Mouse (Mus musculus) monocyte, adult 5-6 weeks (primary cell): Measurements from ENCODE around the gene Gen1. TPM values are rescaled to one million over a fixed set of nuclear protein-coding genes. Genes with fewer than 3 reads are reported as not detected.
A peak's percentile ranks its signal among the peaks of the same experiment; 100 is the strongest.

Experiments used
- ATAC-seq: fragments of 153-309, 156-312 bp; replicated peaks from 2 replicates; pipeline ENCODE4 v1.8.0; 2017; ENCODE audit warnings: mild to moderate bottlenecking; ENCODE audit not compliant: low TSS enrichment, insufficient number of reproducible peaks, severe bottlenecking, poor library complexity, low FRiP score
- total RNA-seq: library from RNA; stranded (forward); fragments of 200-1000, 200-491, 200-594 nt; gene quantifications from 3 replicates; pipeline ENCODE4 v1.2.3, GENCODE M21; 2017

The Gen1 gene
- total RNA-seq, 1 experiment from 2014 or later, result 4.9 TPM

DNA sequence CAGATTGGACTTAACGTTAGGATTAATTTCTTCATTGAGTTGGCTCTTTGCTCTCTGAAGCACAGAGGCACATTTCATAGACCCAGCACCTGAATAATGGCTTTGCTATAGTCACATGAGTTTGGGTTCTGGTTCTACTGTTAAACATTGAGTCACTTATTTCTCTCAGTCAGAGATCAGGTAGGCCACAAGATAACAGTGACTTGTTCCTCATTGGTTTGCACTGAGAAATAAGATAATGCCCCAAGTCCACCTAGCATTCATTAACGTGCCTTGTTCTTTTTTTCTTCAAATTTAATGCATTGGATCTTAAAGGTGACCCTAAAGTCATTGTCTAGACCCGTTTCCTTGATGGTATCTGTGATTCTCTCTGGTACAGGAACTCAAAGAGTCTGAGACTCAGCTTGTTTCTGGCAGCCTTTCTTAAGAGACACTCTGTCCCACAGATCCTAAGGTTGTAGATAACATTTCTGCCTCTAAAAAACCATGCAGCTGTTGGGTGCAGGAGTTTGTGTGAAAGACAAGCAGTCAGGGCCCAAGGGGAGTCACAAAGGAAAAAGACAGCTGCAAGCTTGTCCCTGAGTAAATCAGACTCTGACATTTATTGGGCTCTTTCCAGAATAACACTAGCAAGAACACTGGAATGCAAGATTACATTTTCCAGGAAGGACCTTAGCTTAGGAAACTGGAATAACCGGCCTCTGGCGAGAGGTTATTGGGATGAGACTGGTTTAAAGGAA is 38.9 kb downstream of the Gen1 start:
- no peak for ATAC-seq

DNA sequence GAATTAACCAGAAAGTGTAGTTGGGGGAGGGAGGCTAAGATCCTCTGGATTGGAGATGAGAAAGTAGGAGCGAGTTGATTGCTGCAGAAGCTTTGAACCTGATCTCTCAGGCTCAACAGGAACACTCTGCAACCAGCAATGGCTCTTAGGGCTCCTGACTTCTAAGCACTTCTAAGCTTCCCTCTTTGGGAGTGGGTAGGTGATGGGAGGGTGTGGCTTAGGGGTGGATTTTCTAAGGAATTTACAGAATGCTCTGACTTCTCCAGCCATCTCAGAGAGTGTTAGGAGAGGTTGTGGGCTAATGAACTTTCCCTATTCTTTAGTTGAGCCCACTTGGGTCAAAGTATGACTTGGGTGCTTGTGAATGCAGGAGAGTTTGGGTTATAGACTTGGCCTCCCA is 39.5 kb downstream of the Gen1 start:
- no peak for ATAC-seq

DNA sequence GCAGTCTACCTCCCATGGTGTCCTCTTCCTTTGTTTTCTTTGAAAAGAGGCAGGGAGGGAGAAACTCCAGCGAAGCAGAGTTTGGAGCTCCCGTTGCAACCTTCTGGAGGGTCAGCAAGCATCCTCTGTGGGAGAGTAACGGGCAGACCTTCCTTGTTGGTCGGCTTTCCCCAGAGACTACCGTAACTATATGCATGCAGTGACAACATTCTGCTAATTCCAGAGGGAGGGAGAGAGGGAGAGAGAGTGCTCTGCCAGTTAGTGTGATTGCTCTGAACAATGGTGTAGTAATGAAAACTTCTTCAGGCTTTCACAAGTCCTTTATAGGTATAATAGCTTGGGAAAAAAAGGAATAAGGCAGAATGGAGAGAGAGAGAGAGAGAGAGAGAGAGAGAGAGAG is 40.9 kb downstream of the Gen1 start:
- ATAC-seq, result no peak

DNA sequence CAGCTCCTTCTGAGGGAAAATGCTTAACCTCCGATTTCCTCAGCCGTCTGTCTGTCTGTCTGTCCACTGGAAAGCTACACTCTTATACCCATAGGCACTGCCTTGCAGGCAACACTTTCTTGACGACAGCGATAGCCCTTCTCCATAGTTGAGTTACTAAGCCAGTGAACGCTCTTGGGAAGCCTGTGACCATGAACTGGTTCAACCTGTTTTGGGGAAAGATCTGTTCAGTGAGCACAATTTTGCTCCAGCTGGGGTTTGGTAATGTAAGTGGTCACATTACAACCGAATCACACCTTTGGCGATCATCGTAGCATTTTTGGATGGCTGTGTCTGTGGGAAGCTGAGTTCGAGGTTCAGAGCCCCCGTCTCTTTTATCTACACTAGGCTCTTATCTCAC is 42.5 kb downstream of the Gen1 start:
- ATAC-seq, result no peak

DNA sequence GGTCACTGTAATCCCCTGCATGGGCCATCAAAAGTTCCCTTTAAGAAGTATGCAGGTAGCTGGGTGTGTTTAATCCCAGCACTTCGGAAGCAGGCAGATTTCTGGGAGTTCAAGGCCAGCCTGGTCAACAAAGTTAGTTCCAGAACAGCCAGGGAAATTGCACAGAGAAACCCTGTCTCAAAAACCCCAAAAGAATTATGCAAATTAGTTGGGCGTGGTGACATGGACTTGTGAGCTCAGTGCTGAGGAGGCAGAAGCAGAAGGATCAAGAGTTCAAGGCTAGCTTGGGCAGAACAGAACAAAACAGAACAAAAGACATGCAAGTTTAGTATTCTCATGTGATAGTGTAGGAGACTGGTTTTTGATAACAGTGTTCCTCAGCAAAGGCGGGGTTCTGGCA is 43.0 kb downstream of the Gen1 start:
- no peak for ATAC-seq

DNA sequence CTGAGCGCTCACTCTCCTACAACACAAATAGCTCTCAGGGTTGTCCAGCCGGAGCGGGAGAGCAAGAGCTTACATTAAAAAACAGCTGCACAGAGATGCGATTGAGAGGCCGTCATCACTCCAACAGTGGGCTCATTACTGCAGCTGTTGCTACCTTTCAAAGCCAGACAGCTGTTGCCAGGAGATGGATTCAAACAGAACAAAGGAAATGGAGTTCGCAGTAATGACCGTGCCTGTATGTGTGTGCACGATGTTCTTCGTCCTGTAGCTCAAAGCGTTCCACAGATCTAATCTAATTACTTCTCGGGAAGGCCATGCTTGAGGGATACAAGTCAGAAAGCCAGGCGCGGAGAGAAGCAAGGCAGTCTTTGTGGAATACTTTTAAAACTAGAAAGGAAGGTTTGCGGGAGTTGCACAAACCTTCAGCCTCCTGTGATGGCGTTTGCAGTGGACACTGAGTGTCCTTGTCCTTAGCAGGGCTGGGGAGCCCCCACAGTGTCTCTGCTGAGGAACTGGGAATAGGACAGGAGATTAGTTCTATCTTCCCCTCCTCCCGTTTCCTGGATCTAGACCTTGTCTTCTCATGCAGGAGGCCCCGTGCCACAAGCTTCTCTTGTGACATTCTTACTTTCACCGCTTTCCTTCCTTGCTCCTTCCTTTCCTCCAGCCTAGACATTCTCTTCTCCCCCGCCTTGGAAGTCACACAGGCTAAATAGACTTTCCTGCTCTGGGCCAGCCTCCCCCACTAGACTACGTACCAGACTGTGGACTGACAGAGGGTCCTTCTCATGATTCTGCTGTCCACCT is 43.9 kb downstream of the Gen1 start:
- no peak for ATAC-seq

DNA sequence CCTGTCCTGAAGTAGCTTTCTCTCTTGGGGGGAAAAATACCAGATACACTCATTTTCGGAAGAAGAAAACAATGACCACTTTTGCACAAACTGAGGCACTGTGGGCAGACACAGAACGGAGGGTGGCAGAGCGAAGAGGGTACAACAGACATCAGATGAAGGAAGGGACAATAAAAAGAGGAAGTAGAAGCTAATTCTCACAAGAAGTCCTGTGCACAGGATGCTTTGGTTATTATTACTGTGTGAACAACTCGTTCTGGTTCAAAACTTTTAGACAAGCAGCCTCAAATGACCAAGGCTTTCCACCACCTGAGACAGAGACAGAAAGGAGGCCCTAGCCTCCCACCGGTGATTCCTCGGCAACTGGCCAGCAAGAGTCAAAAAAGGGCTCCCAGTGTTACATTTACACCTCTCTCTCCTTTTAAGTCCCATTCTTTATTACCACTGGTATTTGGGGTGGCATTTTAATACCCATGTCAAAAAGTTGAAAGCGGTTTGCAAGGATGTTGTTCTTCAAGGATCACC is 47.8 kb downstream of the Gen1 start:
- peak; percentile 68 for ATAC-seq

DNA sequence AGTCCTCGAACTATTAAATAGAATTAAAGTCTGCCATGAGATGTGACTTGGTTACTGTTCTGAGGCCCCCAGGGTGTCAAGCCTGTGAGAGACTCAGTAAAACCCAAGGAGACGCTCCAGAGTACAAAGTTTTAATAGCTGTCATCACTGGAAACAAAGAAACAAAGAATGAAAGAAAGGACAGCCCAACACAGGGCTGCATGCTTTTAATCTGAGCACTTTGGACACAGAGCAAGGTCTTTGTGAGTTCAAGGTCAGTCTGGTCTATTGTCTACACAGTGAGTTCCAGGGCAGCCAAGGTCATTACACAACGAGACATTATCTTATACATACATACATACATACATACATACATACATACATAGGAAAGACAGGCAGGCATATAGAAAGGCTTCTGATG is 49.1 kb downstream of the Gen1 start:
- ATAC-seq, result no peak

DNA sequence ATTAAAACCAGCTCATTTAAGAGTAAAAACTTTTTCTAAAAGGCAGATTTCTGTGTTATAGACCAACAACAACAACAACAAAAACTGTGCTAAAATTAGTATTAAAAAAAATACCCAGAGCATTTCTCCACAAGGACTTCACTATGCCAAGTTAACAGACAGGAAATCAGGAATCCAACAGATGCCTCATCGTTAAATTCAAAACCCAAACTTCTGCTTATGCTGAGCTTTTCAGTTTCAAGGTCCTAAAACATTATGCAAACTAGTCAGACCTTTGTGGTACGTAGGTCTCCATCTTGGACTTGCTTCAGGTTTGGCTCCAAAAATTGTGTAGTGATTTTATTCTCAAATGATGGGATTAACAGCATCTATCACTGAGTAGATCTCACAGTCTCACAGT is 50.0 kb downstream of the Gen1 start:
- no peak; the same call in 1 of the 2 replicates for ATAC-seq

DNA sequence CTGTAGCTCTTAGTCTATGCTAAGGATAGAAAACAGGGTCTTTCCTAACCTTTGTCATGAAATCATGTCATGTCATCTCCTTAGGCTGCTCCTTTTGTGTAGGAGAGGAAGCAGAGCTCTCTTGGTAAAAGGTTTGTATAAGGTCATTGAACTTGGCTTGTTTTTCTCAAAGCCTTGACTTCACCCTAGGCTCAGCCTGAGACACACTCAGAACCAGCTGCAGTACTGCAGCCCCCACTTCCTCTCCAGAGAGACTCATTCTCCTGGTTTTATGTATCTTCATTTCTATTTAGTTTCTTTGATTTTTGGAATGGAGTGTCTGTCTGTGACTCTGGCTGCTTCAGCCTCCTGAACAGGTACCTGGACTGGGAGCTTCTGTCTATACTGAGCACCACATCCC is 50.8 kb downstream of the Gen1 start:
- no peak for ATAC-seq

DNA sequence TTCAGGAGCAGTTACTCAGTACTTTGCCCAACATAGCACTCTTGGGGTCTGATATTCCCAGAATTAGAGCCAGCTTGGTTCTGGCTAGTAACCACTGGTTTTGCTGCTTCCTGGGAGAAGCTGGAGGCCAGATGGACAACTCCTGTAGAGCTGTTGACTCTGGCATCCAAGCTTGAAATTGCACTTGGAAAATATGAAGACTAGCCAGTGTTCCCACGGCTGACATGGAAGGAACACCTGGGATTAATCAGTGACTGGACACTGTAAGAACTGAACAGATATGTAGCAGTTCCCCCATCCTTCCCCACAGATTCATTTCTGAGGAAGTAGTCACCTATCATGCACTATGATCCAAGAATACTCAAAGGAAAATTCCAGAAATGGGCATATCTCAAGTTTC is 52.7 kb downstream of the Gen1 start:
- ATAC-seq, result no peak

DNA sequence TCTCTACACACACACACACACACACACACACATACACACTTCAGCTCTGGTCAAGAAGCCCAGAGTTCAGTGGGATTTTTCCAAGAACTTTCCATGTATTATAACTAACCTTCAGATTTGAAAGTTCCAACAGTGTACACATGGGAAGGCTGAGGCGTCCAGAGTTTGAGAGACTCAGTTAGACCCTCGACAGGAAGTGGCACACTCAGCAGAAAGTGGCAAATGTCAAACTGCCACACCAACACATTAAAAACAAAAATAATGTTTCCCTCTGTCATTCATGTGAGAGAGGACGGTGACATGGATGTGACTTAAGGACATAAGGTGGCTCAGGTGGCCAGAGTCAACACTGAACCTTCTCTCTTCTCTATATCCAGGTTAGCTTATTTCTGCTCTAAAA is 55.2 kb downstream of the Gen1 start:
- ATAC-seq, result no peak

DNA sequence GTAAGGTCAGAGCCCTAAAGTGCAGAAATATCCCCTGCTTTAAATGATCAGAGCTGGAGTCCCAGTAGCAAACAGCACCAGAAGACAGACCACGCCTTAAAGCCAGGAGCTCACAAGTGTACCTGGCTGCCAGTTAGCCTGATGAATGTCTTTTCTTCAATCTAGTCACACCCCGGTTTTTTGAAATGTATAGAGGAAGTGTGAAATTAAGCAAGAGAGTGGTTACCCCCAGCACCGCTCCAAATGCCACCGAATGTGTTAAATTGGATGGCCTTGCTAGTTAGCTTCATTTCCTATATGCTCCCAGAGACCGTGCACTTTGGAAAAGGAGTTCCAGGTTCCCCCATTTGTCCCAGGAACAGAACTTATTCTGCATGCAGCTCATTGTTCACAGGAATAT is 56.0 kb downstream of the Gen1 start:
- peak; percentile 55 for ATAC-seq

DNA sequence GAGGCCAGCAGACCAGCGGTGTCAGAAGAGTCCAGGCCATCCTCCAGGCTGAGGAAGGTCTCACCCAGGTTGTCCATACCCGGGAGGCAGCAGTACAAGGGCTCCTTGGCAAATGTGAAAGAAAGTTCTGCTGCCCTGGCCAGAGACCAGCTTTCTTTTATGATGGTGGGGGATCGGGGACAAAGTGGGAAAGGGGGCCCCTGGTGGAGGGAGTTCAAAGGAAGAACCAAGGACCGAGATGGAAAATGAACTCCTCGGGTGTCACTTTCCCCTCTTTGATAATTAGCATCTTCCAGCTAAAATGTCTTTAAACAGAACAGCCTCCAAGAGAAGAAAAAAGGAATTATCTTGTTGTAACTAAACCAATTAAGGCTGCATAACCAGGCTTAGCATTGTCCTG is 56.7 kb downstream of the Gen1 start, which contains the start of gene Msgn1:
Msgn1 (minus strand) TSS at position 101 of the 400 bp plus-strand sequence.
- no peak for ATAC-seq

DNA sequence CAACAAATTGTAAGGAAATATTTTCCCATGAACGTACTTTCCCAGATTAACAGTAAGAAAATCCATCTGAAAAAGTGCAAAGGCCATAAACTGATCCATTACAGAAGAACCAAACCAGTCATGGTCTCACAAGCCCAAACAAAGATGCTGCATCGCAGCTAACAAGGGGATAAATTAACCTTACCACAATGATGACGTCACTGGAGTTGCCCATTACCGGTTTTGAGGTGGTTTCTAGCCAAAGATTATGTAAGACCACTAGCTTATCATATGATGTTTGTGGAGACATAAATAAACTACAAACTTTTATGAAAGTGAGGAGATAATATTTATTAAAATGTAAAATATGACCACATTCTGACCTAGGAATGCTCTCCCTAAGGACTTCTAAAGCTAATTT is 59.3 kb downstream of the Gen1 start:
- no peak for ATAC-seq

DNA sequence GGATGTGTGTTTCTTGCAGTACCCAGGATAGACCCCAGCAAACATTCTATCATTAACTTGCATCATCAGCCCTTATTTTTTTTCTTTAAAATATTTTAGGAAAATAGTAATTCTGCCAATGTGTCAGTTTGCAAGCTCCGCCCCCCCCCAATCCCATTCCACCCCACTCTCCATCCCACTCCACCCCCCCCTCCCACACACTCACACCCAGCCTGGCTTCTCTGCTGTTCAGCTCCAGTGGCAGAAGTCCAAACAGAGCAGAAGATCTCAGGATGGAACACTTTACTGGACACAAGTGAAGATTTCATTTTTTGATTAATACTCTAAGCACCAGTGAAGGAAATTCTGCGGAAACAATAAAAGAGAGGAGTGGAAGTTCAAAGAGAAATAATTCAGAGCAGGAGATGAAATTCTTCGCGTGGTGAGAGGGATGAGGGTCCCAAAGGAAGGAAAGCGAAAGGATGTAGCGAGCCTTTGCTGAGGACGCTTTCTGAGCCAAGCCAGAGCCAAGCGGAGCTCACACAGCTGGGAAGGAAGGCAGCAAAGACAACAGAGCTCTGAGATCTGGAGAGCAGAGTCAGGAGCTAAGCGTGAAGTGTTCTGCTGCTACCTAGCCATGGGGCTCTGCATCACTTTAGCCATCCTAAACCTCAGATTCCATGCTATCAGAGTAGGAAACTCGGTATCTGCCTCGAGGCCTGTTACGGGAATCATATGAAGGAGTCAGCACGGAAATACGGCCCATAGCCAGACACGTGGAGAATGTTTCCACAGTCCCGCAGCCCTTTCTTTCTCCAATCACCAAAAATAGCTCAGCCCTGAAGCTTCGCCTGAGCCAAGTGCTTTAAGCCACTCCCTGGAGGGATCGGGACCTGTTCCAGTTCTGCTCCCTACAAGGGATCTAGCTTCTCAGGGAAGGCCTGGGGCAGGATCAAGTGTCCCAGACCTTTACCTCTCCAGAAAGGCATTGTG is 61.6 kb downstream of the Gen1 start:
- no peak for ATAC-seq

DNA sequence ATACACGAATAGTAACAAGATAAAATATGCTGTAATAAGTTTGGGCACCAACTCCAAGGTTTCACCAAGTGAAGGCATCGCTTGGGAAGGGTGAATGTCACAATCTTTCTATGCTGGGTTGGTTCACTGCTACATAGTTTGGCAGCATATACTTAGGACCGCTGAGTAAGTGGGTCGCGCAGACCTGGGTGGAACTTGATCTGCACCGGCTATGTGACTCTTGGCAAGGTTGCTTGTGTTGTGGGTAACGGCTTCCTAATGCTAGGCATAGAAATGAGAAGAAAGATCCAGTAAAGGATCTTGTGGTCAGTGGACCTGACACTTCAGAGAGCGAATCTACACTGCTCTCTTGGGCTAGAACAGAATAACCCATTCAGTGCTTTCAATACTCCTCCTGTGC is 63.1 kb downstream of the Gen1 start:
- ATAC-seq, result no peak

DNA sequence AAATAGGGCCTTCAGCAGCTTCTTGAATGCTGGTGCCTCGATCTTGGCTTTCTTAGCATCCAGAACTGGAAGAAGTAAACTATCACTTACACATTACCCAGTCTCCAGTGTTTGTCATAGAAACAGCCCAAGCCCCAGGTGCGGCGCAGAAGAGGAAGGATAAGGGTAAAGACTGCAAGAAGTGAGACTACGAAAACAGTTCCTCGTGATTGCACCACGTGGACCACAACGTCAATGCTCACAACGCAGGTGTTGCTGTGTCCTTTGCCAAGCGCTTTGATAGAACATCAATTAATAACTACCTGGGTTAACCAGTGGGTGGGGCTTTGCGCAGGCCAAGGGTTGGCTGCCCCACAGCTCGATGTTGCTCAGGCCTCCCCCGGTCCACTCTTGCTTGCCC is 64.9 kb downstream of the Gen1 start:
- no peak for ATAC-seq

DNA sequence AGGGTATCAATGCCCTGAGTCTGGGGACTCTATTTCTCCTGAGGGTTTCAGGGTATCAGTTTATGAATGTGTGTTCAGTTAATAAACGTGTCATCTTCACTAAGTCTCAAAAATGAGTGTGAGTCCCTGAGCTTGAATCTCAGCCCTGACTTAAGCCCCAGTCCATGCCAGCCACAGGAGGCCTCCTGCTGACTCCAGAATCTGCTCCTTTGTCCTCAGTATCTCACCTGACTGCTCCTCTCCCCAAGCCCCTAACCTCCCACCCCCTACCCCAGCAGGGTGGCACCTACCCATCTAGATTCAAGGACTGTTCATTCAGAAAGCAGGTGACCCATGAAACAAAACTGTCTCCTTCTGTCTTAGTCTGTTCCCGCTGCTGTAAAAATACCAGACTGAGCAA is 67.0 kb downstream of the Gen1 start:
- no peak for ATAC-seq
